9 mouse cellular contexts compared by ENCODE assay signal in the genomic region with DNA sequence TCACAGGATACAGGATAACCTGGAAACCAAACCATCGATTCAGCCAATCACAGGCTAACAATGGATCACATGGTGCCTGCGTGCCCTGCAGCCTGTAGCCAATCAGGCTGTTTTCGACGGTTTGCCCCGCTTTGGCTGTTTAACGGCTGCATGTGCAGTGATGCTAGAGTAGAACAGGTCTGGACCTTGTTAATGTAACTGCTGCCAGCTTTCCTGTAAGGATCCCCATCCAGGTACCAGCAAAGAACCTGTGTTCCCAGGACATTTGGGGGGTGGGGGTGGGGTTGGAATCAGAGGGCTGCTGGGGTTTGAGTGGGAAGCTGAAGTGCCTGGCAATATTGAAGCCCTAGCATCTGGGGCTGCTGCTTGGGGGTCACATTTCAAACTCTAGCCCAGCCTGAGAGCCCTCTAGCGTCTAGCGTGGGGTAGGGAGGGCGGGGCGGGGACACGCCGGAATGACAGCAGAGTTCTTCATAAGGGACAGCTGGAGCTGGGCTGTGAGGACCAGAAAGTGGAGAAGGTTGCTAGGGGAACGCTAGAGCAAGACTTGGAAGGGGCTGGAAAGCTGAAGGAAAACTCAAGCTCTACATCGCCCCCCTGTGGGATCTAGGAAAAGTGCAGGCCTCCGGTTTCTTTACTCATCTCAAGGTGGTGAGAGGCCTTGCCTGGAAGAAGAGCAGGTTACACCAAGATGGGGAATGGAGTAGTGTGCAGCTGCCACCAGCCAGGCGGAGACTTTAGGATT. TPM values are rescaled to one million over a fixed set of nuclear protein-coding genes. Genes with fewer than 3 reads are reported as not detected.
DNase-seq lines count a peak whose midpoint lies in the region; ATAC-seq lines count a peak whose summit lies in the region.
"Had no signal": no experiment of that assay in that cellular context is flagged by ENCODE, and none has a peak within 500 bp of the region (broad histone marks: within the 10 kb centered on the region; RNA-seq: fewer than 3 reads in every experiment).

No protein-coding gene starts in this region.

- no peaks in the 10 kb centered on the region for H3K27me3 ChIP-seq in forebrain, embryonic 15.5 days
- no peaks in the 10 kb centered on the region for H3K27me3 ChIP-seq in midbrain, embryonic 13.5 days

- DNase-seq in gastrocnemius, postnatal 14 days: peak; percentile 10
- no peak for DNase-seq in gastrocnemius, postnatal 25 days
- DNase-seq in cerebellum, adult 11 months: peak; percentile 18
- DNase-seq in induced T-regulatory cell, adult 2 months (ENCODE audit: low read depth): peak; percentile 47
- DNase-seq in left cerebral cortex, adult 9 months (ENCODE audit: low spot score in 2 of 2): peak; percentile 22 to 67
- DNase-seq in testis, postnatal 14 days (ENCODE audit: low spot score): peak; percentile 74

- H3K9ac ChIP-seq in forebrain, embryonic 15.5 days (replicated peaks): no peak overlapping the region
- H3K9ac ChIP-seq in midbrain, embryonic 13.5 days (replicated peaks): no peak overlapping the region

- 31% methylated on average over 16 of the region's 16 CpGs for WGBS in forebrain, embryonic 15.5 days
- WGBS in midbrain, embryonic 13.5 days: 28% methylated on average over 16 of the region's 16 CpGs

- H3K4me3 ChIP-seq in forebrain, embryonic 15.5 days: no peak overlapping the region
- H3K4me3 ChIP-seq in midbrain, embryonic 13.5 days (replicated peaks): no peak overlapping the region; the same call in 1 of the 2 replicates
- H3K4me3 ChIP-seq: megakaryocyte, embryonic 14.5 days had no signal

- H3K4me1 ChIP-seq in forebrain, embryonic 15.5 days: no peaks in the 10 kb centered on the region
- no peaks in the 10 kb centered on the region; the same call in 1 of the 2 replicates for H3K4me1 ChIP-seq in midbrain, embryonic 13.5 days (replicated peaks)
- H3K4me1 ChIP-seq: megakaryocyte, embryonic 14.5 days had no signal

- H3K4me2 ChIP-seq in forebrain, embryonic 15.5 days (replicated peaks): no peak overlapping the region; the same call in 1 of the 2 replicates
- H3K4me2 ChIP-seq in midbrain, embryonic 13.5 days (replicated peaks): peak overlapping the region; percentile 32

- intact Hi-C loops in gastrocnemius, postnatal 14 days (cut with DNase I; ENCODE audit: low total_unique reads): no loop called here

- 0 out of 2 replicates have a peak, but pooled peaks have one; percentile 43 for ATAC-seq in forebrain, embryonic 15.5 days (replicated peaks)
- ATAC-seq in midbrain, embryonic 13.5 days: peak; percentile 70

- no peaks in the 10 kb centered on the region for H3K36me3 ChIP-seq in forebrain, embryonic 15.5 days
- no peaks in the 10 kb centered on the region for H3K36me3 ChIP-seq in midbrain, embryonic 13.5 days

- no peak overlapping the region for H3K27ac ChIP-seq in forebrain, embryonic 15.5 days (replicated peaks)
- H3K27ac ChIP-seq in midbrain, embryonic 13.5 days: no peak overlapping the region

- no peaks in the 10 kb centered on the region for H3K9me3 ChIP-seq in forebrain, embryonic 15.5 days
- no peaks in the 10 kb centered on the region for H3K9me3 ChIP-seq in midbrain, embryonic 13.5 days
- H3K9me3 ChIP-seq: megakaryocyte, embryonic 14.5 days had no signal

RNA-seq across cellular contexts. Expression of a gene that starts 16.5 kb away (rescaled TPM):
- total RNA-seq in gastrocnemius, postnatal 14 days (2021): 10 to 100 TPM in 1 of 2 experiments, 1 to 10 TPM in 1; 9.5 to 11.1 TPM
- total RNA-seq in gastrocnemius, postnatal 25 days (2021): 1 to 10 TPM; 9.5 to 9.8 TPM
- polyA plus RNA-seq in forebrain, embryonic 15.5 days (2015; fragmentation: Nextera tagmentation; extraction: Ambion mirVana): 30.3 and 30.5 TPM in 2 replicates
- polyA plus RNA-seq in midbrain, embryonic 13.5 days (2015; fragmentation: Nextera tagmentation; extraction: Ambion mirVana): 27.4 and 28.7 TPM in 2 replicates
